Mouse (Mus musculus): Measurements from ENCODE around the gene Slc37a1. TPM values are rescaled to one million over a fixed set of nuclear protein-coding genes. Genes with fewer than 3 reads are reported as not detected.

The Slc37a1 gene
- 10.4 and 11.4 TPM in 2 replicates for polyA plus RNA-seq (2015; fragmentation: Nextera tagmentation; extraction: Ambion mirVana)

GRCm38 (mm10) chr17:31286492-31286891 lies at the start of gene Slc37a1:
Gene Slc37a1, plus strand, starts transcription at chr17:31286792.
- WGBS = 100% methylated on average over 1 of the region's 1 CpGs
- H3K4me2 ChIP-seq = no peak within 1 kb of the TSS
- H3K27me3 ChIP-seq = no peaks in the 10 kb centered on the region

GRCm38 (mm10) chr17:31238234-31239020 lies 48.2 kb upstream of the Slc37a1 start:
- Histone ChIP-seq H3K27me3 (no peaks in the 10 kb centered on the region), H3K9ac (no peak overlapping the region), H3K4me3 (no peak overlapping the region), H3K9me3 (replicated peaks) (no peaks in the 10 kb centered on the region), H3K27ac (no peak overlapping the region), H3K4me1 (no peaks in the 10 kb centered on the region), H3K36me3 (ENCODE audit: poor library complexity, severe bottlenecking) (no peaks in the 10 kb centered on the region), H3K4me2 (no peak overlapping the region)
- WGBS = 85% methylated on average over 7 of the region's 7 CpGs
- no peak for ATAC-seq

More at GRCm38 (mm10) chr17:31286492-31286891, at the start of gene Slc37a1:
- Histone ChIP-seq H3K9ac (no peak within 1 kb of the TSS), H3K9me3 (replicated peaks) (no peaks in the 10 kb centered on the region), H3K4me1 (peaks cover 10% of the 10 kb centered on the region; the same call in 1 of the 2 replicates), H3K4me3 (no peak within 1 kb of the TSS), H3K36me3 (ENCODE audit: poor library complexity, severe bottlenecking) (no peaks in the 10 kb centered on the region), H3K27ac (no peak within 1 kb of the TSS)
- no peak for ATAC-seq

- no peak overlapping the region for H3K27ac ChIP-seq
- ATAC-seq = no peak
Measured at GRCm38 (mm10) chr17:31241156-31241555, 45.4 kb upstream of the Slc37a1 start.

GRCm38 (mm10) chr17:31242764-31243163 lies 43.8 kb upstream of the Slc37a1 start:
- Histone ChIP-seq H3K36me3 (ENCODE audit: poor library complexity, severe bottlenecking) (no peaks in the 10 kb centered on the region), H3K4me2 (no peak overlapping the region), H3K4me3 (no peak overlapping the region), H3K4me1 (no peaks in the 10 kb centered on the region), H3K27ac (no peak overlapping the region), H3K27me3 (no peaks in the 10 kb centered on the region), H3K9me3 (replicated peaks) (no peaks in the 10 kb centered on the region), H3K9ac (no peak overlapping the region)
- 0% methylated on average over 1 of the region's 1 CpGs for WGBS
- no peak for ATAC-seq

More at GRCm38 (mm10) chr17:31241156-31241555, 45.4 kb upstream of the Slc37a1 start:
- no peak overlapping the region for H3K4me2 ChIP-seq
- H3K9ac ChIP-seq = no peak overlapping the region
- H3K4me3 ChIP-seq = no peak overlapping the region
- H3K36me3 ChIP-seq (ENCODE audit: poor library complexity, severe bottlenecking) = no peaks in the 10 kb centered on the region
- no peaks in the 10 kb centered on the region for H3K27me3 ChIP-seq
- no peaks in the 10 kb centered on the region for H3K9me3 ChIP-seq (replicated peaks)
- no peaks in the 10 kb centered on the region for H3K4me1 ChIP-seq
- WGBS = 91% methylated on average over 8 of the region's 8 CpGs

GRCm38 (mm10) chr17:31245321-31245720 lies 41.3 kb upstream of the Slc37a1 start:
- no peaks in the 10 kb centered on the region for H3K9me3 ChIP-seq (replicated peaks)
- H3K9ac ChIP-seq = no peak overlapping the region
- H3K4me3 ChIP-seq = no peak overlapping the region
- H3K4me1 ChIP-seq = no peaks in the 10 kb centered on the region
- H3K4me2 ChIP-seq = no peak overlapping the region
- H3K27me3 ChIP-seq = no peaks in the 10 kb centered on the region
- no peak overlapping the region for H3K27ac ChIP-seq
- 87% methylated on average over 5 of the region's 5 CpGs for WGBS
- no peaks in the 10 kb centered on the region for H3K36me3 ChIP-seq (ENCODE audit: poor library complexity, severe bottlenecking)
- ATAC-seq = no peak

- H3K27ac ChIP-seq = no peak overlapping the region
- no peaks in the 10 kb centered on the region for H3K9me3 ChIP-seq (replicated peaks)
- no peak overlapping the region for H3K4me3 ChIP-seq
- no peak overlapping the region for H3K4me2 ChIP-seq
- ATAC-seq = no peak
- H3K36me3 ChIP-seq (ENCODE audit: poor library complexity, severe bottlenecking) = no peaks in the 10 kb centered on the region
- 29% methylated on average over 5 of the region's 5 CpGs for WGBS
- H3K27me3 ChIP-seq = no peaks in the 10 kb centered on the region
- H3K4me1 ChIP-seq = no peaks in the 10 kb centered on the region
- no peak overlapping the region for H3K9ac ChIP-seq
Measured at GRCm38 (mm10) chr17:31247144-31247543, 39.4 kb upstream of the Slc37a1 start.

GRCm38 (mm10) chr17:31253951-31254350 lies 32.6 kb upstream of the Slc37a1 start:
- ATAC-seq = no peak; the same call in 1 of the 2 replicates
- Histone ChIP-seq H3K27ac (no peak overlapping the region), H3K9ac (no peak overlapping the region), H3K4me3 (no peak overlapping the region), H3K4me1 (0 out of 2 replicates have a peak, but pooled peaks cover 6% of the 10 kb centered on the region), H3K9me3 (replicated peaks) (no peaks in the 10 kb centered on the region), H3K36me3 (ENCODE audit: poor library complexity, severe bottlenecking) (no peaks in the 10 kb centered on the region), H3K27me3 (no peaks in the 10 kb centered on the region), H3K4me2 (no peak overlapping the region)
- 60% methylated on average over 5 of the region's 5 CpGs for WGBS

GRCm38 (mm10) chr17:31254463-31254931 lies 32.1 kb upstream of the Slc37a1 start:
- no peaks in the 10 kb centered on the region for H3K9me3 ChIP-seq (replicated peaks)
- no peak overlapping the region for H3K4me3 ChIP-seq
- no peak overlapping the region; the same call in 1 of the 2 replicates for H3K4me2 ChIP-seq
- WGBS = 9% methylated on average over 9 of the region's 9 CpGs
- H3K27ac ChIP-seq = 0 out of 2 replicates have a peak overlapping the region, but pooled peaks have one; percentile 0
- 0 out of 2 replicates have a peak, but pooled peaks cover 6% of the 10 kb centered on the region for H3K4me1 ChIP-seq
- peak; percentile 92 for ATAC-seq
- H3K27me3 ChIP-seq = no peaks in the 10 kb centered on the region
- H3K9ac ChIP-seq = no peak overlapping the region
- no peaks in the 10 kb centered on the region for H3K36me3 ChIP-seq (ENCODE audit: poor library complexity, severe bottlenecking)

GRCm38 (mm10) chr17:31257149-31257548 lies 29.4 kb upstream of the Slc37a1 start:
- H3K4me1 ChIP-seq = 0 out of 2 replicates have a peak, but pooled peaks cover 6% of the 10 kb centered on the region
- no peak for ATAC-seq
- H3K27me3 ChIP-seq = no peaks in the 10 kb centered on the region
- H3K36me3 ChIP-seq (ENCODE audit: poor library complexity, severe bottlenecking) = no peaks in the 10 kb centered on the region
- no peak overlapping the region for H3K4me3 ChIP-seq
- no peak overlapping the region for H3K4me2 ChIP-seq
- H3K9me3 ChIP-seq (replicated peaks) = no peaks in the 10 kb centered on the region
- H3K27ac ChIP-seq = no peak overlapping the region
- H3K9ac ChIP-seq = no peak overlapping the region
- 90% methylated on average over 1 of the region's 1 CpGs for WGBS

- no peaks in the 10 kb centered on the region for H3K27me3 ChIP-seq
- no peak overlapping the region for H3K9ac ChIP-seq
- 92% methylated on average over 12 of the region's 12 CpGs for WGBS
- H3K27ac ChIP-seq = no peak overlapping the region
- 0 out of 2 replicates have a peak, but pooled peaks cover 6% of the 10 kb centered on the region for H3K4me1 ChIP-seq
- no peaks in the 10 kb centered on the region for H3K9me3 ChIP-seq (replicated peaks)
- H3K4me2 ChIP-seq = no peak overlapping the region
- ATAC-seq = no peak
- no peak overlapping the region for H3K4me3 ChIP-seq
- H3K36me3 ChIP-seq (ENCODE audit: poor library complexity, severe bottlenecking) = no peaks in the 10 kb centered on the region
Measured at GRCm38 (mm10) chr17:31257898-31258297, 28.7 kb upstream of the Slc37a1 start.

- ATAC-seq = no peak
- 0 out of 2 replicates have a peak, but pooled peaks cover 6% of the 10 kb centered on the region for H3K4me1 ChIP-seq
- H3K4me2 ChIP-seq = no peak overlapping the region
- H3K27ac ChIP-seq = no peak overlapping the region
- no peaks in the 10 kb centered on the region for H3K27me3 ChIP-seq
- H3K4me3 ChIP-seq = no peak overlapping the region
- no peak overlapping the region for H3K9ac ChIP-seq
- H3K36me3 ChIP-seq (ENCODE audit: poor library complexity, severe bottlenecking) = no peaks in the 10 kb centered on the region
- H3K9me3 ChIP-seq (replicated peaks) = no peaks in the 10 kb centered on the region
- 89% methylated on average over 9 of the region's 9 CpGs for WGBS
Measured at GRCm38 (mm10) chr17:31258310-31258865, 28.2 kb upstream of the Slc37a1 start.

GRCm38 (mm10) chr17:31259145-31259544 lies 27.4 kb upstream of the Slc37a1 start:
- no peak for ATAC-seq
- no peaks in the 10 kb centered on the region for H3K9me3 ChIP-seq (replicated peaks)
- WGBS = 92% methylated on average over 4 of the region's 4 CpGs

More at GRCm38 (mm10) chr17:31259145-31259544, 27.4 kb upstream of the Slc37a1 start:
- H3K27ac ChIP-seq = no peak overlapping the region
- no peak overlapping the region for H3K4me3 ChIP-seq
- no peak overlapping the region for H3K4me2 ChIP-seq
- H3K36me3 ChIP-seq (ENCODE audit: poor library complexity, severe bottlenecking) = no peaks in the 10 kb centered on the region
- H3K9ac ChIP-seq = no peak overlapping the region
- no peaks in the 10 kb centered on the region for H3K27me3 ChIP-seq
- H3K4me1 ChIP-seq = 0 out of 2 replicates have a peak, but pooled peaks cover 6% of the 10 kb centered on the region

All from forebrain, embryonic 13.5 days (tissue).